Mouse (Mus musculus) embryonic facial prominence, embryonic 12.5 days (tissue): ENCODE measurements around the gene Aif1. TPM values are rescaled to one million over a fixed set of nuclear protein-coding genes. Genes with fewer than 3 reads are reported as not detected.
A peak's percentile ranks its signal among the peaks of the same experiment; 100 is the strongest.

Experiments
- ATAC-seq: fragments of 200-750 bp; cut with Nextera tagmentation; 2 replicates; pipeline ENCODE4 v1.8.0; 2017; ENCODE audit not compliant: insufficient number of reproducible peaks, insufficient read depth, low FRiP score, low TSS enrichment
- H3K27ac ChIP-seq: fragments of 300-500 bp; sonication (generic); 2 replicates; pipeline ENCODE4 v1.5.1; 2016; ENCODE audit warnings: mild to moderate bottlenecking
- H3K27me3 ChIP-seq: fragments of 300-500 bp; sonication (generic); 2 replicates; pipeline ENCODE4 v1.6.1; 2016; ENCODE audit warnings: mild to moderate bottlenecking, moderate library complexity
- H3K36me3 ChIP-seq: fragments of 300-500 bp; sonication (generic); 2 replicates; pipeline ENCODE4 v1.6.1; 2016; ENCODE audit warnings: mild to moderate bottlenecking
- H3K4me1 ChIP-seq: fragments of 300-500 bp; sonication (generic); 2 replicates; pipeline ENCODE4 v1.6.1; 2016
- H3K4me2 ChIP-seq: fragments of 300-500 bp; sonication (generic); replicated peaks from 2 replicates; pipeline ENCODE4 v1.6.1; 2016; ENCODE audit warnings: mild to moderate bottlenecking, moderate library complexity
- H3K4me3 ChIP-seq: fragments of 300-500 bp; sonication (generic); 2 replicates; pipeline ENCODE4 v1.5.1; 2016; ENCODE audit warnings: mild to moderate bottlenecking
- H3K9ac ChIP-seq: fragments of 300-500 bp; sonication (generic); 2 replicates; pipeline ENCODE4 v1.6.1; 2016; ENCODE audit warnings: mild to moderate bottlenecking, moderate library complexity
- H3K9me3 ChIP-seq: fragments of 300-500 bp; sonication (generic); 2 replicates; pipeline ENCODE4 v1.6.1; 2016; ENCODE audit warnings: mild to moderate bottlenecking, moderate library complexity
- WGBS: fragments of 180-500 bp; shearing (Covaris S2); methylation state at CpG from one replicate; pipeline ENCODE4 v1.1.7; 2016; 5-methylcytosine and 5-hydroxymethylcytosine counted together
- polyA plus RNA-seq: library from polyadenylated mRNA; unstranded; fragments of >200 nt; fragmentation: Nextera tagmentation; extraction: Ambion mirVana; gene quantifications from 2 replicates; pipeline ENCODE4 v1.2.1, GENCODE M21; 2016

Aif1 gene
- polyA plus RNA-seq, 1 experiment from 2014 or later, result 7.0 TPM

- no peaks in the 10 kb centered on the region for H3K9me3 ChIP-seq
- no peak within 1 kb of the TSS for H3K27ac ChIP-seq
- WGBS, result 23% methylated on average over 20 of the region's 20 CpGs
- H3K4me2 ChIP-seq, result no peak within 1 kb of the TSS
- H3K27me3 ChIP-seq, result peaks cover 56% of the 10 kb centered on the region
- no peak within 1 kb of the TSS for H3K9ac ChIP-seq
- no peaks in the 10 kb centered on the region for H3K4me1 ChIP-seq
- H3K4me3 ChIP-seq, result no peak within 1 kb of the TSS
- ATAC-seq, result no peak
- no peaks in the 10 kb centered on the region for H3K36me3 ChIP-seq
Measured at GRCm38 (mm10) chr17:35204494-35205379, 28.9 kb upstream of the Aif1 start, which contains the start of gene Lta. Lta (minus strand) TSS chr17:35205351.

- 70% methylated on average over 4 of the region's 4 CpGs for WGBS
- ATAC-seq, result no peak
- peaks cover 65% of the 10 kb centered on the region for H3K27me3 ChIP-seq
Measured at GRCm38 (mm10) chr17:35202442-35202841, 26.6 kb upstream of the Aif1 start.

DNA sequence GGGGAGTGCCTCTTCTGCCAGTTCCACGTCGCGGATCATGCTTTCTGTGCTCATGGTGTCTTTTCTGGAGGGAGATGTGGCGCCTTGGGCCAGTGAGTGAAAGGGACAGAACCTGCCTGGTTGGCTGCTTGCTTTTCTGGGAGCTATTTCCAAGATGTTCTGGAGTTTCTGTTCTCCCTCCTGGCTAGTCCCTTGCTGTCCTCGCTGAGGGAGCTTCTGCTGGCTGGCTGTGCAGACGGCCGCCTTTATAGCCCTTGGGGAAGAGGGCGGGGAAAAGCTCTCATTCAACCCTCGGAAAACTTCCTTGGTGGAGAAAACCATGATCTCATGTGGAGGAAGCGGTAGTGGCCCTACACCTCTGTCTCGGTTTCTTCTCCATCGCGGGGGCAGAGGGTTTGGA is 25.9 kb upstream of the Aif1 start, which contains the start of gene Tnf:
Tnf (minus strand) TSS at position 221 of the 400 bp plus-strand sequence.
- Histone ChIP-seq H3K4me3 (no peak within 1 kb of the TSS), H3K27ac (no peak within 1 kb of the TSS), H3K9me3 (no peaks in the 10 kb centered on the region), H3K36me3 (no peaks in the 10 kb centered on the region), H3K27me3 (peaks cover 70% of the 10 kb centered on the region), H3K4me1 (0 out of 2 replicates have a peak, but pooled peaks cover 4% of the 10 kb centered on the region), H3K4me2 (no peak within 1 kb of the TSS), H3K9ac (no peak within 1 kb of the TSS)
- 39% methylated on average over 13 of the region's 13 CpGs for WGBS
- no peak for ATAC-seq

More at GRCm38 (mm10) chr17:35202442-35202841, 26.6 kb upstream of the Aif1 start:
- no peaks in the 10 kb centered on the region for H3K9me3 ChIP-seq
- no peak overlapping the region for H3K4me3 ChIP-seq
- no peak overlapping the region for H3K9ac ChIP-seq
- H3K4me1 ChIP-seq, result 0 out of 2 replicates have a peak, but pooled peaks cover 4% of the 10 kb centered on the region
- no peaks in the 10 kb centered on the region for H3K36me3 ChIP-seq
- no peak overlapping the region for H3K4me2 ChIP-seq
- H3K27ac ChIP-seq, result no peak overlapping the region

DNA sequence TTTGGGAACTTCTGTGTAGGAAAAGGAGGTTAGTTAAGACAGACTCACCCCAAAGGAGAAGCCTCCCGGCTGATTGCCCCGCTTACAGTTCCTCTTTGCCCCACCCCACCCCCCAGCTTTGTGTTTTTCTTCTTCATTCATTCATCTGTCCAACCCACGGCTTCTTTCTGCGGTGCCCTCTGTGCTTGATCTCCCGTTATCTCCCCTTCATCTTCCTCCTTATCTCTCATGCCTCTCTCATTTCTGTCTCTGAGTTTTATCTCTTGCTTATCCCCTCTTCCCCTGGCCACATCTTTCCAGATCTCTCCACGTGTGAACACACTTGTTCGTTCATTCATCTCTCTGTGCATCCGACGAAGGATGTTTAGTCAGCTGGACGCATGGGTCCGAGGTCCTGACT is 25.3 kb upstream of the Aif1 start:
- Histone ChIP-seq H3K4me1 (0 out of 2 replicates have a peak, but pooled peaks cover 5% of the 10 kb centered on the region), H3K36me3 (no peaks in the 10 kb centered on the region), H3K4me2 (no peak overlapping the region), H3K4me3 (no peak overlapping the region), H3K9me3 (no peaks in the 10 kb centered on the region), H3K9ac (no peak overlapping the region), H3K27ac (no peak overlapping the region), H3K27me3 (peaks cover 76% of the 10 kb centered on the region)
- WGBS, result 73% methylated on average over 11 of the region's 11 CpGs
- no peak for ATAC-seq

DNA sequence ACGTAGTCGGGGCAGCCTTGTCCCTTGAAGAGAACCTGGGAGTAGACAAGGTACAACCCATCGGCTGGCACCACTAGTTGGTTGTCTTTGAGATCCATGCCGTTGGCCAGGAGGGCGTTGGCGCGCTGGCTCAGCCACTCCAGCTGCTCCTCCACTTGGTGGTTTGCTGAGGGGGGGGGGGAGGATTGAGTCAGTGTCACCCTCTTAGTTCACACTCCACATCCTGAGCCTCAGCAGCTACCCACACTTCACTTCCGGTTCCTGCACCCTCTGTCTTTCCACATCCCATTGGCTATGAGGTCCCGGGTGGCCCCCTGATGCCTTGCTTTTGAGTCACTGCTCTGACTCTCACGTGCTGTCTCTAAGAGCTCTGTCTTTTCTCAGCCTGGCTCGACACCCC is 24.5 kb upstream of the Aif1 start:
- Histone ChIP-seq H3K4me3 (no peak overlapping the region), H3K9ac (no peak overlapping the region), H3K9me3 (no peaks in the 10 kb centered on the region), H3K4me2 (no peak overlapping the region), H3K27ac (no peak overlapping the region), H3K36me3 (no peaks in the 10 kb centered on the region), H3K4me1 (peaks cover 13% of the 10 kb centered on the region), H3K27me3 (peaks cover 82% of the 10 kb centered on the region)
- WGBS, result 86% methylated on average over 11 of the region's 11 CpGs
- ATAC-seq, result no peak

- H3K27ac ChIP-seq, result no peak overlapping the region
- H3K4me2 ChIP-seq, result no peak overlapping the region
- H3K9ac ChIP-seq, result no peak overlapping the region
- peaks cover 20% of the 10 kb centered on the region for H3K4me1 ChIP-seq
- peaks cover 82% of the 10 kb centered on the region for H3K27me3 ChIP-seq
- no peak for ATAC-seq
- H3K36me3 ChIP-seq, result no peaks in the 10 kb centered on the region
- WGBS, result 15% methylated on average over 8 of the region's 8 CpGs
- H3K4me3 ChIP-seq, result no peak overlapping the region
- H3K9me3 ChIP-seq, result no peaks in the 10 kb centered on the region
Measured at GRCm38 (mm10) chr17:35198946-35199345, 23.1 kb upstream of the Aif1 start.

DNA sequence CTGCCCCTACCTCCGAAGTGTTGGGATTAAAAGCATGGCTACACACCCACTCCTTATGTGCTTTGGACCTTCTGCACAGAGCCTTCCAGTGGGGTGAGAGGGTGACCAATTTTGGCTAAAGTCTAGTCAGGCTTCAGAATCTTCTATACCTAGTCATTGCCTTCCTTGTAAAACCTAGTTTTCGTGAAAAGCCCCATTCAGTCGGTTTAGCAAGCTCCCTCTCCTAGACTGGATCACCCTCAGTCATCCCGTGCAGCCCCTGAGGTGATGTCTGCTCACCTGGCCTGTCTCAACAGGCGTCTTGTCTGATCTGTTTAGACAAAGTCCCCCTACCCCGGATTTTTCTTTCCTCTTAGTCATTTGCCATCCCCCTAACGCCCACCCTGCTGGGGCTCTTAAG is 22.2 kb upstream of the Aif1 start:
- Histone ChIP-seq H3K4me3 (no peak overlapping the region), H3K9me3 (no peaks in the 10 kb centered on the region), H3K9ac (no peak overlapping the region), H3K27ac (no peak overlapping the region), H3K27me3 (peaks cover 81% of the 10 kb centered on the region), H3K36me3 (no peaks in the 10 kb centered on the region), H3K4me1 (peaks cover 20% of the 10 kb centered on the region), H3K4me2 (no peak overlapping the region)
- ATAC-seq, result no peak
- 57% methylated on average over 7 of the region's 7 CpGs for WGBS

GRCm38 (mm10) chr17:35197126-35197525 is 21.3 kb upstream of the Aif1 start:
- Histone ChIP-seq H3K4me1 (peaks cover 20% of the 10 kb centered on the region), H3K4me3 (no peak overlapping the region), H3K9ac (no peak overlapping the region), H3K36me3 (no peaks in the 10 kb centered on the region), H3K4me2 (no peak overlapping the region), H3K9me3 (no peaks in the 10 kb centered on the region), H3K27me3 (peaks cover 73% of the 10 kb centered on the region), H3K27ac (no peak overlapping the region)
- ATAC-seq, result no peak
- 34% methylated on average over 6 of the region's 6 CpGs for WGBS

GRCm38 (mm10) chr17:35196321-35196641 is 20.4 kb upstream of the Aif1 start:
- H3K9ac ChIP-seq, result no peak overlapping the region; the same call in 1 of the 2 replicates
- no peaks in the 10 kb centered on the region for H3K9me3 ChIP-seq
- H3K27me3 ChIP-seq, result peaks cover 66% of the 10 kb centered on the region
- peaks cover 20% of the 10 kb centered on the region for H3K4me1 ChIP-seq
- H3K4me3 ChIP-seq, result peak overlapping the region; percentile 40
- peak overlapping the region; percentile 68 for H3K4me2 ChIP-seq
- no peak for ATAC-seq
- no peaks in the 10 kb centered on the region for H3K36me3 ChIP-seq
- no peak overlapping the region for H3K27ac ChIP-seq
- 33% methylated on average over 9 of the region's 9 CpGs for WGBS

DNA sequence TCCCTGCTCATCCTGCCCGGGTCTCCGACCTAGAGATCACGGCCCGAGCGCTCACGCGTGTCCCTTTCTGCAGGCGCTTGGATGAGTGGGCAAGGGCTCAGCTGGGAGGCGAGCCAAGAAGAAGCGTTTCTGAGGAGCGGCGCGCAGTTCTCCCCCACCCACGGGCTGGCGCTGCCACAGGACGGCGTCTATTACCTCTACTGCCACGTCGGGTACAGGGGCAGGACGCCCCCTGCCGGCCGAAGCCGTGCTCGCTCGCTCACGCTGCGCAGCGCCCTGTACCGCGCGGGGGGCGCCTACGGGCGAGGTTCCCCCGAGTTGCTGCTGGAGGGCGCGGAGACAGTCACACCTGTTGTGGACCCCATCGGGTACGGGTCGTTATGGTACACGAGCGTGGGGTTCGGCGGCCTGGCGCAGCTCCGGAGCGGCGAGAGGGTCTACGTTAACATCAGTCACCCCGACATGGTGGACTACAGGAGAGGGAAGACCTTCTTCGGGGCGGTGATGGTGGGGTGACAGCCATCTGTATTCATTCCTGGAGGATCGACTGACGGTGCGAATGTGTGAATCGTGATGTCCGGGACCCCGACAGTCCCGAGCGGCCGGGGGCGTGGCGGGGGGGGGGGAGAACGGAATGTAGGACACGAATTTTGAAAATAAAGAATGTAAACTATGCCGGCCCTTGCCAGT is 19.9 kb upstream of the Aif1 start:
- Histone ChIP-seq H3K4me1 (peaks cover 20% of the 10 kb centered on the region), H3K9me3 (no peaks in the 10 kb centered on the region), H3K4me3 (peak overlapping the region; percentile 40), H3K4me2 (peak overlapping the region; percentile 68), H3K27me3 (peaks cover 61% of the 10 kb centered on the region), H3K27ac (no peak overlapping the region), H3K9ac (peak overlapping the region; percentile 52), H3K36me3 (no peaks in the 10 kb centered on the region)
- peak; percentile 81; the same call in 1 of the 2 replicates for ATAC-seq
- 2% methylated on average over 66 of the region's 66 CpGs for WGBS

GRCm38 (mm10) chr17:35194844-35195630 is 19.2 kb upstream of the Aif1 start:
- H3K9ac ChIP-seq, result peak overlapping the region; percentile 52
- peak overlapping the region; percentile 68 for H3K4me2 ChIP-seq
- H3K36me3 ChIP-seq, result no peaks in the 10 kb centered on the region
- peak overlapping the region; percentile 40 for H3K4me3 ChIP-seq
- H3K27me3 ChIP-seq, result peaks cover 53% of the 10 kb centered on the region
- H3K4me1 ChIP-seq, result peaks cover 20% of the 10 kb centered on the region
- WGBS, result 41% methylated on average over 19 of the region's 19 CpGs
- no peak overlapping the region for H3K27ac ChIP-seq
- ATAC-seq, result 0 out of 2 replicates have a peak, but pooled peaks have one; percentile 12
- H3K9me3 ChIP-seq, result no peaks in the 10 kb centered on the region
